Mouse (Mus musculus): ENCODE measurements at regions not wholly inside any gene's neighbourhood (a gene's known extent, or its start where the extent isn't known, plus 50 kb on each side); places are given as distances from the start of the nearest gene placed in this dataset.

GRCm38 (mm10) chr17:66276778-66277177, 153.5 kb downstream of the Ddx11 start:
- DNase-seq = peak; percentile 13
- no peaks in the 10 kb centered on the region; the same call in 1 of the 2 replicates for H3K27me3 ChIP-seq (replicated peaks; ENCODE audit: control insufficient read depth, insufficient read depth, low read length)
- no peaks in the 10 kb centered on the region for H3K4me1 ChIP-seq (ENCODE audit: control insufficient read depth, insufficient read depth, low read length)
- H3K4me3 ChIP-seq (ENCODE audit: insufficient read depth, low read depth, low read length) = no peak overlapping the region
- no peaks in the 10 kb centered on the region for H3K36me3 ChIP-seq (ENCODE audit: control insufficient read depth, insufficient read depth, low read length)
- no peak overlapping the region for H3K27ac ChIP-seq (ENCODE audit: insufficient read depth, low read depth, low read length)
- TF ChIP-seq POLR2A (IDR thresholded peaks at IDR 0.05; ENCODE audit: low read depth, low read length) (no peak), CTCF (conservative IDR thresholded peaks at IDR 0.05; ENCODE audit: insufficient read depth, insufficient read length, low read depth, low read length) (no peak)
- WGBS = 24% methylated on average over 13 of the region's 13 CpGs

GRCm38 (mm10) chr17:66278037-66278436, 154.7 kb downstream of the Ddx11 start:
- 86% methylated on average over 5 of the region's 5 CpGs for WGBS
- Histone ChIP-seq H3K4me3 (ENCODE audit: insufficient read depth, low read depth, low read length) (no peak overlapping the region), H3K4me1 (ENCODE audit: control insufficient read depth, insufficient read depth, low read length) (no peaks in the 10 kb centered on the region), H3K27me3 (replicated peaks; ENCODE audit: control insufficient read depth, insufficient read depth, low read length) (no peaks in the 10 kb centered on the region; the same call in 1 of the 2 replicates), H3K36me3 (ENCODE audit: control insufficient read depth, insufficient read depth, low read length) (no peaks in the 10 kb centered on the region), H3K27ac (ENCODE audit: insufficient read depth, low read depth, low read length) (no peak overlapping the region)
- DNase-seq = no peak
- no peak for TF ChIP-seq CTCF (conservative IDR thresholded peaks at IDR 0.05; ENCODE audit: insufficient read depth, insufficient read length, low read depth, low read length)
- no peak for TF ChIP-seq POLR2A (IDR thresholded peaks at IDR 0.05; ENCODE audit: low read depth, low read length)

- TF ChIP-seq POLR2A (IDR thresholded peaks at IDR 0.05; ENCODE audit: low read depth, low read length) = no peak
- no peak for TF ChIP-seq CTCF (conservative IDR thresholded peaks at IDR 0.05; ENCODE audit: insufficient read depth, insufficient read length, low read depth, low read length)
- Histone ChIP-seq H3K4me3 (ENCODE audit: insufficient read depth, low read depth, low read length) (no peak overlapping the region), H3K36me3 (ENCODE audit: control insufficient read depth, insufficient read depth, low read length) (no peaks in the 10 kb centered on the region), H3K27ac (ENCODE audit: insufficient read depth, low read depth, low read length) (no peak overlapping the region), H3K4me1 (ENCODE audit: control insufficient read depth, insufficient read depth, low read length) (no peaks in the 10 kb centered on the region), H3K27me3 (replicated peaks; ENCODE audit: control insufficient read depth, insufficient read depth, low read length) (no peaks in the 10 kb centered on the region)
- 92% methylated on average over 10 of the region's 10 CpGs for WGBS
- DNase-seq = no peak
These were observed 162.0 kb downstream of the Ddx11 start for GRCm38 (mm10) chr17:66285295-66285694.
